Mouse (Mus musculus) G1E (cell line): ENCODE measurements around the gene Il1rn.

Experiments used
- CTCF ChIP-seq: IDR thresholded peaks from 2 replicates; pipeline ENCODE4 v1.5.1; 2012; ENCODE audit warnings: low read depth, low read length, inconsistent platforms, mixed read lengths
- GATA1 ChIP-seq: IDR thresholded peaks from 2 replicates; pipeline ENCODE4 v1.6.1; 2012; ENCODE audit warnings: borderline replicate concordance, low read length, inconsistent platforms, mixed read lengths
- POLR2AphosphoS5 ChIP-seq: IDR thresholded peaks from 2 replicates; pipeline ENCODE4 v1.6.1; 2012; ENCODE audit warnings: low read depth, low read length, inconsistent platforms; ENCODE audit not compliant: insufficient replicate concordance
- TAL1 ChIP-seq: conservative IDR thresholded peaks from 2 replicates; pipeline ENCODE4 v1.6.1; 2012; ENCODE audit warnings: low read depth, low read length, inconsistent platforms, mixed read lengths

DNA sequence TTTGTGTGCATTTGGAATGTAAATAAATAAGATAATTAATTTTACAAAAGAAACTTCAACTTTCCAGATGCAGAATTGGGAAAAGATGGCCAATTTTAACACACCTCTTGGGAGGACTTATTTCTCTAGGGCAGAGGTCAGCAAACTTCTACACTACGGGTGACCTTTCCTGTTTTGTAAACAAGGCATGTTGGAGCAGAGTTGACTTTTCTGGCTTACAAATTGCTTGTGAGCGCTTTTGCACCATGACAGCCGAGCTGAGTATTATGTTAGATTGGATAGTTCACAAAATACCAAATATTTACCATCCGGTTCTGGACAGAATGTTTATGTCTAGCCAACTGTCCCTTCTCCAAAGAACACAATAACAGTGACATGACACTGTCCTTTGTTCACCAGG, 8.0 kb downstream of the Il1rn start:
- TF ChIP-seq GATA1 (no peak), CTCF (no peak), TAL1 (no peak), POLR2AphosphoS5 (no peak)
